Mouse (Mus musculus): ENCODE data around the gene Cx3cl1. TPM values are rescaled to one million over a fixed set of nuclear protein-coding genes. Genes with fewer than 3 reads are reported as not detected.

Cx3cl1 gene
- polyA plus RNA-seq, 1 experiment, result 33.8 TPM

- H3K27me3 ChIP-seq (ENCODE audit: control insufficient read depth, insufficient read depth, low read length), result no peaks in the 10 kb centered on the region
- no peaks in the 10 kb centered on the region for H3K36me3 ChIP-seq (ENCODE audit: control insufficient read depth, insufficient read depth, low read length)
- no peak for DNase-seq
- TF ChIP-seq POLR2A (IDR thresholded peaks at IDR 0.05; ENCODE audit: control insufficient read depth, extremely low read depth, insufficient read depth, low read length, poor library complexity) (no peak), CTCF (IDR thresholded peaks at IDR 0.05; ENCODE audit: borderline replicate concordance, control insufficient read depth, extremely low read depth, insufficient read depth, low read length, poor library complexity) (no peak)
- H3K27ac ChIP-seq (ENCODE audit: control insufficient read depth, insufficient read depth, low read length), result no peak overlapping the region
- H3K4me1 ChIP-seq (replicated peaks; ENCODE audit: control insufficient read depth, insufficient read depth, low read length), result peaks cover 4% of the 10 kb centered on the region; the same call in 1 of the 2 replicates
- no peak overlapping the region for H3K4me3 ChIP-seq (ENCODE audit: control insufficient read depth, insufficient read depth, low read length)
- WGBS, result 24% methylated on average over 5 of the region's 5 CpGs
Measured at GRCm38 (mm10) chr8:94778473-94778872, 6.7 kb downstream of the Cx3cl1 start.

GRCm38 (mm10) chr8:94778895-94779533 is 7.2 kb downstream of the Cx3cl1 start:
- Histone ChIP-seq H3K4me3 (ENCODE audit: control insufficient read depth, insufficient read depth, low read length) (no peak overlapping the region), H3K4me1 (replicated peaks; ENCODE audit: control insufficient read depth, insufficient read depth, low read length) (peaks cover 4% of the 10 kb centered on the region; the same call in 1 of the 2 replicates), H3K27me3 (ENCODE audit: control insufficient read depth, insufficient read depth, low read length) (no peaks in the 10 kb centered on the region), H3K36me3 (ENCODE audit: control insufficient read depth, insufficient read depth, low read length) (no peaks in the 10 kb centered on the region), H3K27ac (ENCODE audit: control insufficient read depth, insufficient read depth, low read length) (no peak overlapping the region)
- no peak for DNase-seq
- 18% methylated on average over 10 of the region's 10 CpGs for WGBS
- no peak for TF ChIP-seq CTCF (IDR thresholded peaks at IDR 0.05; ENCODE audit: borderline replicate concordance, control insufficient read depth, extremely low read depth, insufficient read depth, low read length, poor library complexity)
- TF ChIP-seq POLR2A (IDR thresholded peaks at IDR 0.05; ENCODE audit: control insufficient read depth, extremely low read depth, insufficient read depth, low read length, poor library complexity), result no peak

GRCm38 (mm10) chr8:94779534-94780294 is 7.9 kb downstream of the Cx3cl1 start:
- Histone ChIP-seq H3K27me3 (ENCODE audit: control insufficient read depth, insufficient read depth, low read length) (no peaks in the 10 kb centered on the region), H3K27ac (ENCODE audit: control insufficient read depth, insufficient read depth, low read length) (no peak overlapping the region), H3K4me1 (replicated peaks; ENCODE audit: control insufficient read depth, insufficient read depth, low read length) (peaks cover 4% of the 10 kb centered on the region; the same call in 1 of the 2 replicates), H3K4me3 (ENCODE audit: control insufficient read depth, insufficient read depth, low read length) (no peak overlapping the region), H3K36me3 (ENCODE audit: control insufficient read depth, insufficient read depth, low read length) (no peaks in the 10 kb centered on the region)
- WGBS, result 81% methylated on average over 16 of the region's 16 CpGs
- no peak for DNase-seq
- TF ChIP-seq CTCF (IDR thresholded peaks at IDR 0.05; ENCODE audit: borderline replicate concordance, control insufficient read depth, extremely low read depth, insufficient read depth, low read length, poor library complexity) (no peak), POLR2A (IDR thresholded peaks at IDR 0.05; ENCODE audit: control insufficient read depth, extremely low read depth, insufficient read depth, low read length, poor library complexity) (no peak)

GRCm38 (mm10) chr8:94780491-94781154 is 8.8 kb downstream of the Cx3cl1 start:
- WGBS, result 97% methylated on average over 21 of the region's 21 CpGs
- Histone ChIP-seq H3K27ac (ENCODE audit: control insufficient read depth, insufficient read depth, low read length) (no peak overlapping the region), H3K4me1 (replicated peaks; ENCODE audit: control insufficient read depth, insufficient read depth, low read length) (peaks cover 4% of the 10 kb centered on the region; the same call in 1 of the 2 replicates), H3K27me3 (ENCODE audit: control insufficient read depth, insufficient read depth, low read length) (no peaks in the 10 kb centered on the region), H3K4me3 (ENCODE audit: control insufficient read depth, insufficient read depth, low read length) (no peak overlapping the region), H3K36me3 (ENCODE audit: control insufficient read depth, insufficient read depth, low read length) (no peaks in the 10 kb centered on the region)
- no peak for DNase-seq
- TF ChIP-seq CTCF (IDR thresholded peaks at IDR 0.05; ENCODE audit: borderline replicate concordance, control insufficient read depth, extremely low read depth, insufficient read depth, low read length, poor library complexity), result no peak
- TF ChIP-seq POLR2A (IDR thresholded peaks at IDR 0.05; ENCODE audit: control insufficient read depth, extremely low read depth, insufficient read depth, low read length, poor library complexity), result no peak

- no peak overlapping the region for H3K27ac ChIP-seq (ENCODE audit: control insufficient read depth, insufficient read depth, low read length)
- H3K27me3 ChIP-seq (ENCODE audit: control insufficient read depth, insufficient read depth, low read length), result no peaks in the 10 kb centered on the region
- 81% methylated on average over 7 of the region's 7 CpGs for whole genome bisulfite sequencing
- DNase-seq, result no peak
- TF ChIP-seq POLR2A (IDR thresholded peaks at IDR 0.05; ENCODE audit: control insufficient read depth, extremely low read depth, insufficient read depth, low read length, poor library complexity) (no peak), CTCF (IDR thresholded peaks at IDR 0.05; ENCODE audit: borderline replicate concordance, control insufficient read depth, extremely low read depth, insufficient read depth, low read length, poor library complexity) (no peak)
- H3K4me1 ChIP-seq (replicated peaks; ENCODE audit: control insufficient read depth, insufficient read depth, low read length), result peaks cover 4% of the 10 kb centered on the region; the same call in 1 of the 2 replicates
- H3K4me3 ChIP-seq (ENCODE audit: control insufficient read depth, insufficient read depth, low read length), result no peak overlapping the region
- H3K36me3 ChIP-seq (ENCODE audit: control insufficient read depth, insufficient read depth, low read length), result no peaks in the 10 kb centered on the region
Measured at GRCm38 (mm10) chr8:94781155-94781837, 9.5 kb downstream of the Cx3cl1 start.

- WGBS, result 43% methylated on average over 11 of the region's 11 CpGs
- H3K27ac ChIP-seq (ENCODE audit: control insufficient read depth, insufficient read depth, low read length), result no peak overlapping the region
Measured at GRCm38 (mm10) chr8:94781838-94782235, 10.0 kb downstream of the Cx3cl1 start.

More at GRCm38 (mm10) chr8:94781838-94782235, 10.0 kb downstream of the Cx3cl1 start:
- peaks cover 4% of the 10 kb centered on the region; the same call in 1 of the 2 replicates for H3K4me1 ChIP-seq (replicated peaks; ENCODE audit: control insufficient read depth, insufficient read depth, low read length)
- no peak for TF ChIP-seq CTCF (IDR thresholded peaks at IDR 0.05; ENCODE audit: borderline replicate concordance, control insufficient read depth, extremely low read depth, insufficient read depth, low read length, poor library complexity)
- TF ChIP-seq POLR2A (IDR thresholded peaks at IDR 0.05; ENCODE audit: control insufficient read depth, extremely low read depth, insufficient read depth, low read length, poor library complexity), result no peak
- DNase-seq, result no peak
- no peaks in the 10 kb centered on the region for H3K27me3 ChIP-seq (ENCODE audit: control insufficient read depth, insufficient read depth, low read length)
- H3K36me3 ChIP-seq (ENCODE audit: control insufficient read depth, insufficient read depth, low read length), result no peaks in the 10 kb centered on the region
- H3K4me3 ChIP-seq (ENCODE audit: control insufficient read depth, insufficient read depth, low read length), result no peak overlapping the region
